Mouse (Mus musculus) heart, embryonic 12.5 days (tissue): ENCODE data around the gene Exoc8. TPM values are rescaled to one million over a fixed set of nuclear protein-coding genes. Genes with fewer than 3 reads are reported as not detected.

Experiments
- ATAC-seq: fragments of 200-750 bp; cut with Nextera tagmentation; 2 replicates; pipeline ENCODE4 v1.8.0; 2017; ENCODE audit warnings: moderate TSS enrichment, moderate library complexity; ENCODE audit not compliant: insufficient number of reproducible peaks, low FRiP score
- H3K27ac ChIP-seq: fragments of 300-500 bp; sonication (generic); 2 replicates; pipeline ENCODE4 v1.5.1; 2016; ENCODE audit warnings: mild to moderate bottlenecking, moderate library complexity; ENCODE audit not compliant: poor library complexity, severe bottlenecking
- H3K27me3 ChIP-seq: fragments of 300-500 bp; sonication (generic); replicated peaks from 2 replicates; pipeline ENCODE4 v1.6.1; 2016; ENCODE audit warnings: mild to moderate bottlenecking, moderate library complexity
- H3K36me3 ChIP-seq: fragments of 300-500 bp; sonication (generic); 2 replicates; pipeline ENCODE4 v1.6.1; 2016; ENCODE audit warnings: mild to moderate bottlenecking, moderate library complexity
- H3K4me1 ChIP-seq: fragments of 300-500 bp; sonication (generic); replicated peaks from 2 replicates; pipeline ENCODE4 v1.6.1; 2016; ENCODE audit warnings: mild to moderate bottlenecking
- H3K4me2 ChIP-seq: fragments of 300-500 bp; sonication (generic); 2 replicates; pipeline ENCODE4 v1.6.1; 2016; ENCODE audit warnings: mild to moderate bottlenecking, moderate library complexity
- H3K4me3 ChIP-seq: fragments of 300-500 bp; sonication (generic); 2 replicates; pipeline ENCODE4 v1.5.1; 2016; ENCODE audit warnings: mild to moderate bottlenecking
- H3K9ac ChIP-seq: fragments of 300-500 bp; sonication (generic); 2 replicates; pipeline ENCODE4 v1.6.1; 2016; ENCODE audit warnings: mild to moderate bottlenecking, moderate library complexity
- H3K9me3 ChIP-seq: fragments of 300-500 bp; sonication (generic); replicated peaks from 2 replicates; pipeline ENCODE4 v1.6.1; 2016; ENCODE audit warnings: mild to moderate bottlenecking, moderate library complexity
- WGBS: fragments of 180-500 bp; shearing (Covaris S2); methylation state at CpG from one replicate; pipeline ENCODE4 v1.1.7; 2016; 5-methylcytosine and 5-hydroxymethylcytosine counted together
- polyA plus RNA-seq: library from polyadenylated mRNA; unstranded; fragments of >200 nt; fragmentation: Nextera tagmentation; extraction: Ambion mirVana; gene quantifications from 2 replicates; pipeline ENCODE4 v1.2.1, GENCODE M21; 2016

The Exoc8 gene
- polyA plus RNA-seq, 1 experiment from 2014 or later = 10.3 TPM

GRCm38 (mm10) chr8:124871474-124871873 lies 26.0 kb downstream of the Exoc8 start:
- Histone ChIP-seq H3K4me1 (peaks cover 53% of the 10 kb centered on the region), H3K36me3 (peaks cover 54% of the 10 kb centered on the region), H3K9me3 (no peaks in the 10 kb centered on the region), H3K4me2 (no peak overlapping the region), H3K9ac (no peak overlapping the region), H3K4me3 (no peak overlapping the region), H3K27ac (no peak overlapping the region), H3K27me3 (no peaks in the 10 kb centered on the region)
- ATAC-seq = no peak
- 90% methylated on average over 7 of the region's 7 CpGs for WGBS

GRCm38 (mm10) chr8:124869708-124870107 lies 27.8 kb downstream of the Exoc8 start:
- Histone ChIP-seq H3K9me3 (no peaks in the 10 kb centered on the region), H3K4me3 (no peak overlapping the region), H3K27me3 (no peaks in the 10 kb centered on the region), H3K4me1 (peaks cover 66% of the 10 kb centered on the region), H3K27ac (no peak overlapping the region), H3K36me3 (peaks cover 44% of the 10 kb centered on the region), H3K4me2 (no peak overlapping the region), H3K9ac (0 out of 2 replicates have a peak overlapping the region, but pooled peaks have one; percentile 29)
- ATAC-seq = no peak
- 39% methylated on average over 6 of the region's 6 CpGs for WGBS

- no peaks in the 10 kb centered on the region for H3K9me3 ChIP-seq
- H3K4me3 ChIP-seq = no peak overlapping the region
- 22% methylated on average over 2 of the region's 2 CpGs for WGBS
- H3K4me2 ChIP-seq = 0 out of 2 replicates have a peak overlapping the region, but pooled peaks have one; percentile 8
- H3K27me3 ChIP-seq = no peaks in the 10 kb centered on the region
- no peak for ATAC-seq
- H3K4me1 ChIP-seq = peaks cover 66% of the 10 kb centered on the region
- H3K36me3 ChIP-seq = peaks cover 22% of the 10 kb centered on the region
- peak overlapping the region; percentile 73 for H3K27ac ChIP-seq
- no peak overlapping the region for H3K9ac ChIP-seq
Observed at GRCm38 (mm10) chr8:124867126-124867525, 30.4 kb downstream of the Exoc8 start.

- 23% methylated on average over 3 of the region's 3 CpGs for WGBS
Observed at GRCm38 (mm10) chr8:124866669-124867068, 30.8 kb downstream of the Exoc8 start.

GRCm38 (mm10) chr8:124863729-124864128 lies 33.8 kb downstream of the Exoc8 start:
- no peak for ATAC-seq
- H3K9me3 ChIP-seq = no peaks in the 10 kb centered on the region
- H3K27me3 ChIP-seq = no peaks in the 10 kb centered on the region
- H3K4me2 ChIP-seq = peak overlapping the region; percentile 78
- H3K36me3 ChIP-seq = peaks cover 31% of the 10 kb centered on the region
- peaks cover 79% of the 10 kb centered on the region for H3K4me1 ChIP-seq
- H3K27ac ChIP-seq = no peak overlapping the region
- peak overlapping the region; percentile 98 for H3K9ac ChIP-seq
- H3K4me3 ChIP-seq = peak overlapping the region; percentile 94
- 19% methylated on average over 8 of the region's 8 CpGs for WGBS

More at GRCm38 (mm10) chr8:124866669-124867068, 30.8 kb downstream of the Exoc8 start:
- Histone ChIP-seq H3K27ac (peak overlapping the region; percentile 73), H3K4me1 (peaks cover 67% of the 10 kb centered on the region), H3K4me2 (no peak overlapping the region), H3K9ac (no peak overlapping the region), H3K9me3 (no peaks in the 10 kb centered on the region), H3K4me3 (no peak overlapping the region), H3K36me3 (peaks cover 18% of the 10 kb centered on the region), H3K27me3 (no peaks in the 10 kb centered on the region)
- no peak for ATAC-seq

GRCm38 (mm10) chr8:124863163-124863677 lies 34.3 kb downstream of the Exoc8 start:
- Histone ChIP-seq H3K9ac (peak overlapping the region; percentile 98), H3K36me3 (peaks cover 36% of the 10 kb centered on the region), H3K9me3 (no peaks in the 10 kb centered on the region), H3K4me3 (peak overlapping the region; percentile 94), H3K4me2 (peak overlapping the region; percentile 78), H3K4me1 (peaks cover 79% of the 10 kb centered on the region), H3K27ac (peak overlapping the region; percentile 95), H3K27me3 (no peaks in the 10 kb centered on the region)
- under 1% methylated on average over 33 of the region's 33 CpGs for WGBS
- peak; percentile 24 for ATAC-seq

- Histone ChIP-seq H3K27me3 (no peaks in the 10 kb centered on the region), H3K9ac (peak within 1 kb of the TSS; percentile 98), H3K4me2 (peak within 1 kb of the TSS; percentile 78), H3K9me3 (no peaks in the 10 kb centered on the region), H3K4me3 (peak within 1 kb of the TSS; percentile 94), H3K36me3 (peaks cover 43% of the 10 kb centered on the region), H3K4me1 (peaks cover 73% of the 10 kb centered on the region), H3K27ac (peak within 1 kb of the TSS; percentile 95)
- WGBS = 1% methylated on average over 55 of the region's 55 CpGs
- peak; percentile 93 for ATAC-seq
Observed at GRCm38 (mm10) chr8:124862321-124863162, 35.0 kb downstream of the Exoc8 start, which contains the start of the genes Gnpat and 2810004N23Rik. Gene Gnpat, plus strand, starts transcription at chr8:124863033. Gene 2810004N23Rik, minus strand, starts transcription at chr8:124863120.

GRCm38 (mm10) chr8:124860188-124860587 lies 37.3 kb downstream of the Exoc8 start:
- H3K4me3 ChIP-seq = no peak overlapping the region
- H3K4me1 ChIP-seq = peaks cover 53% of the 10 kb centered on the region
- H3K27ac ChIP-seq = peak overlapping the region; percentile 90
- WGBS = 50% methylated on average over 3 of the region's 3 CpGs
- H3K4me2 ChIP-seq = 0 out of 2 replicates have a peak overlapping the region, but pooled peaks have one; percentile 7
- 0 out of 2 replicates have a peak, but pooled peaks cover 10% of the 10 kb centered on the region for H3K9me3 ChIP-seq
- no peaks in the 10 kb centered on the region for H3K27me3 ChIP-seq
- no peak for ATAC-seq
- H3K36me3 ChIP-seq = peaks cover 60% of the 10 kb centered on the region
- 0 out of 2 replicates have a peak overlapping the region, but pooled peaks have one; percentile 25 for H3K9ac ChIP-seq

GRCm38 (mm10) chr8:124859466-124859865 lies 38.0 kb downstream of the Exoc8 start:
- no peak for ATAC-seq
- Histone ChIP-seq H3K27ac (peak overlapping the region; percentile 90; the same call in 1 of the 2 replicates), H3K4me1 (peaks cover 48% of the 10 kb centered on the region), H3K27me3 (no peaks in the 10 kb centered on the region), H3K4me3 (no peak overlapping the region), H3K4me2 (no peak overlapping the region), H3K9ac (no peak overlapping the region), H3K36me3 (peaks cover 65% of the 10 kb centered on the region), H3K9me3 (peaks cover 10% of the 10 kb centered on the region; the same call in 1 of the 2 replicates)

- H3K9me3 ChIP-seq = peaks cover 17% of the 10 kb centered on the region; the same call in 1 of the 2 replicates
- H3K4me1 ChIP-seq = peaks cover 3% of the 10 kb centered on the region
- H3K9ac ChIP-seq = no peak overlapping the region
- no peaks in the 10 kb centered on the region for H3K27me3 ChIP-seq
- H3K36me3 ChIP-seq = peaks cover 57% of the 10 kb centered on the region
- no peak overlapping the region for H3K4me2 ChIP-seq
- no peak overlapping the region for H3K4me3 ChIP-seq
- H3K27ac ChIP-seq = no peak overlapping the region
- ATAC-seq = no peak
- 98% methylated on average over 1 of the region's 1 CpGs for WGBS
Observed at GRCm38 (mm10) chr8:124853511-124853910, 44.0 kb downstream of the Exoc8 start.

GRCm38 (mm10) chr8:124845573-124845972 lies 51.9 kb downstream of the Exoc8 start:
- H3K27ac ChIP-seq = no peak overlapping the region
- ATAC-seq = no peak
- WGBS = 81% methylated on average over 5 of the region's 5 CpGs

More at GRCm38 (mm10) chr8:124845573-124845972, 51.9 kb downstream of the Exoc8 start:
- no peak overlapping the region for H3K4me3 ChIP-seq
- no peak overlapping the region for H3K4me2 ChIP-seq
- peaks cover 6% of the 10 kb centered on the region; the same call in 1 of the 2 replicates for H3K4me1 ChIP-seq
- no peak overlapping the region for H3K9ac ChIP-seq
- no peaks in the 10 kb centered on the region for H3K27me3 ChIP-seq
- peaks cover 29% of the 10 kb centered on the region for H3K36me3 ChIP-seq
- no peaks in the 10 kb centered on the region for H3K9me3 ChIP-seq
